Mouse (Mus musculus) lung, postnatal 36 days (tissue): ENCODE measurements around the gene Lyg2.

Experiments used
- DNase-seq: peaks from one replicate; pipeline ENCODE4 v3.0.0; 2022; ENCODE audit warnings: mixed read lengths

Lyg2 gene

GRCm38 (mm10) chr1:37877736-37878460 lies 38.4 kb downstream of the Lyg2 start:
- no peak for DNase-seq

GRCm38 (mm10) chr1:37873157-37873556 lies 43.1 kb downstream of the Lyg2 start:
- no peak for DNase-seq

DNA sequence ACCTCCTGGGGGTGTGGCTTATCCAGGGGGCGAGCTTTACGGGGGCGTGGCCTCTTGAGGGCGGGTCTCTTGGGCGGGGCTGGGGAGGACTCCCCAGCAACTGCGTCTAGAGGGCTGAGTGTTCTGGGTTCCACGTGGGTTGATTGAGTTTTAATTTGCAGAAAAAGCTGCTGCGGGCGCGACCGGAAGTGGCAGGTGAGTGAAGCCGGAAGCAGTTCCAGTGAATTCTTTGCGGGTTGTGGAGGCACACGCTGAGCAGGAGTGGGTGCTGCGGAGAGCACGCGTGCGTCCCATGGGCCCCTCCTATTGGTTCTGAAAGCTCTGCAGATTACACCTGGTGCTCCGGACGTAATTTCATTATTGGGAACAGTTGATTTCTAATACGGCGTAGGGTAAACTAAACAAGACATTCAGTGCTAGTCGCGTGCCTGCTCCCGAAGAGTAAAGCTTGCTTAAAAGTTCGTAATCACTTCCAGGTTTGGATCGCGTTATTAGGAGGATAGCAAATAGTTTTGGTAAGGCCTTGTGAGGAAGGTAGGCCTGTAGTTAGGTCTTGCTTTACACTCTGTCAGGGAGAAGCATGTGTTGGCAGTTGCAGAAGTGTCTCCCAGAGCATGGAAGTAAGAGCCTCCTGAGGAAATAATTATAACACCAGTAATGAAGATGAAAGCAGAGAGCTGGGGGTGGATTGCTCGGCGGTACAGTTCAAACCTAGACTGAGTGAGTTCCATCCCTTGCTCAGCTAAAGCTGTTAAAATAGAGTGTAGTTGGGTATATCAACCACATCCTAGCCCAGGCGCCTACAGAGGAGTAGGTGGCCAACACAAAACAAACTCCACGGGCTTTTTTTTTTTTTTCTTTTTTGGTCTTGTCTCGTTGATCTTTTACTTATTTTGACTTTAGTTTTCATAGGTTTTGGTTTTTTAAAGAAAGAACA lies 43.9 kb downstream of the Lyg2 start:
- DNase-seq: peak; percentile 85

DNA sequence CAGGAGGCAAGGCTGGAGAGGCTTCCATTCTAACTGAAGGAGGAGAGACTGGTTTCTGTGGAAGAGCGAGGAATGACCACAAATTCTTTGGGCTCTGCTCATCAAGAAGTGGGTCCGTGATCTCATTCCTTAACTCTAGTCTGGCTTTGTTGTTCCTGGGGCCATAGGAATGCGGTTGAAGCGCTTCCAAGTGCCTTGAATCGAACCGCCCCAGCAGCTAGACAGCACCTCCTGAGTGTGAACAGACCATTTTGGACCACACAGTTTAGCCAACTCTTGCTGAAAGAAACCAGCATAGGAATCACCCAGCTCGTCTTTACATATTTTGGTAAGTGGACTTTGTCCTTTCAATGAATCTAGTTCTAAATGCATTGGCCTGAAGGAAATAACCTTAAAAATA lies 44.6 kb downstream of the Lyg2 start, which contains the start of gene Lipt1:
Gene Lipt1 (plus strand): TSS at position 35 of the 400 bp plus-strand sequence.
- DNase-seq: peak; percentile 58

DNA sequence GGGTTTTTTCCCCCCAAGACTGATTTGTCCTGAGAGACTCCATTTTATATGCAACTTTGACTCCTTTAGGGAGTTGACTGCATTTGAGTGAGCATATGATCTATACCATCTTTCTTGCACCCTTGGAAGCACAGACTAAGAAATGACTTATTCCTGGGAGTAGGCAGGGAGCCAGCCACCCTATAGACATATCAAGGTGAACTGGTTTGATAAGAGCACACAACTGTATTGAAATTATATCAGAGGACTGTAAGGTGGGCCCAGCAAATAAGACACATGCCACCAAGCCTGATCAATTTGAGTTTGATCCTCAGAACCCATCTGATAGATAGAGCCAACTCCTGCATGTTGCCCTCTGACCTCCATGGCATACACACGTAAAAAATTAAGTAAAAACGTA lies 46.9 kb downstream of the Lyg2 start:
- DNase-seq: no peak

DNA sequence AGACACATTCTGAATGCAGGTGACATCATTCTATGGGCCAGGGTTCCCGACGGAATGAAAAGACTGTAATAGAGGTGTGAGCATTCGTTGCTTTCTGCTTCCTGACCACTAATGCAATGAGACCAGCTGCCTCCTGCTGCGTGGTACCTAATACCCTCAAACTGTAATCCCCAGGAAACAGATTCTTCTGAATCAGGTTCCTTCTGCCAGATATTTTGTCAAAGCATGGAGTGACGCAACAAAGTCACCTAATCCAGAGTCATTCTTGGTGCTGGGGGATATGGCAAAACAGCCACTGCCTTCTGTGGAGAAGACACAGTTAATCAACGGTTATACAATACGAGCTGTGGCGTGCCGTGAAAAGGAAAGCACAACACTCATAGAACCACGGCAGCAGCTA lies 47.7 kb downstream of the Lyg2 start:
- DNase-seq: no peak

- no peak for DNase-seq
Observed at GRCm38 (mm10) chr1:37867684-37868322, 48.5 kb downstream of the Lyg2 start.

- peak; percentile 68 for DNase-seq
Observed at GRCm38 (mm10) chr1:37867056-37867455, 49.2 kb downstream of the Lyg2 start.

GRCm38 (mm10) chr1:37866286-37866685 lies 50.0 kb downstream of the Lyg2 start, which contains the start of gene Tsga10:
Gene Tsga10, minus strand, starts transcription at chr1:37866429.
- DNase-seq: no peak

DNA sequence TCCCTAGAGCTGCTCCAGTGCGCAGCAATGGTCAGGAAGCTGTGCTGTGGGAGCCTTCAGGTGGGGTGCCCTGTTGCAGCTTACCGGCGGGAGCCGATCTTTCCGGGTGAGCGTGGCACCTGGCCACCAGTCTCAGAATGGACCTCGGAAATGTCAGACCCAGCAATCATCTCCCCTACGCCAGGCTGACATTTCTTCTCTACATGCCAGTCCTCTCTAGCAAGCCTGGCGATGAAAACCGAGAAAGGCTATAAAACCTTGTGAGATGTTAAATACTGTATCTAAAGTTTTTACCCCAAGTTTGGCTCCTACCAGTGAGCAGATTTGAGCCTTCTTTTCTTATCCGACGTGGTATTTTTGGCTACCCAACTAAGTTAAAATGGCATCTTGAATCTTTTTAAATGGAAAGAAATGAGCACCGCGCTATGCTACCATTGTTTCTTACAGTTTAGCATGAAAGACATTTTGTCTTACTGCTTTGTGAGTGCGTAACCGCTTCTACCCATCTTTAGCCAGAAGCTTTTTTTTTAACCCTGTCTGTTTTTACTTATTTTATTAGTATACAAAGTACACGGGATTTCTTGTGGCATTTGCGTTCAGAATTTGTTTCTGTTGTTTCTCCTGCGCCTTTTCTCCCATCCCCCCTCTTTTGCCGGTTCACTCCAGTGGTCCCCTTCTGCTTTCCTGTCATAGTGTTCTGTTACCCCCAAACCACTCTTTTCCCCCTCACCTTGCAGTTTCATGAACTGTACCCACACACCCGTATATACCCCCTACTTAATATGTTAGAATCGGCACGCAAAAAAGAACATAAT lies 50.7 kb downstream of the Lyg2 start:
- no peak for DNase-seq

- DNase-seq: peak; percentile 99
Observed at GRCm38 (mm10) chr1:37864511-37865400, 51.5 kb downstream of the Lyg2 start.
